Mouse (Mus musculus) induced T-regulatory cell, adult 2 months (primary cell): ENCODE results near the gene Cd82.
A peak's percentile ranks its signal among the peaks of the same experiment; 100 is the strongest.

Experiments used
- DNase-seq: peaks from one replicate; pipeline ENCODE4 v3.0.0-alpha.2; 2012; ENCODE audit warnings: low read depth

The Cd82 gene

DNA sequence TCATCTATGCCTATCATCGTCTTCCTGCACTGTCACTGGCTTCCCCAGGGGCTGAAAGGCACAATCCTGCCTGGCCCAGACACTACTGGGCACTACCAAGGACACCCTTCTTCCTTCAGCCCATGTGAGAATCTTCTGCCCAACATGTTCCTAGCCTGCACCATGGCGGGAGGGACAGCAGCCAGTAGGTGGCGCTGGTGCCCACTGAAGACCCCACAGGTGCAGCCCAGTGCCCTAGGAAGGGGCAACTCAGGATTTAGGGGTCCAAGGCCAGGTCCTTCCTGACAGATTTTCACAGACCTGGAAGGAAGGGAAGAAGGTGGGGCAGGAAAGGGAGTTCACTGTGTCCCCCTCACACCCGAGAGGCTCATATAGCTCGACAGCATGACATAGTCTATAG, 47.7 kb downstream of the Cd82 start:
- peak; percentile 72 for DNase-seq

DNA sequence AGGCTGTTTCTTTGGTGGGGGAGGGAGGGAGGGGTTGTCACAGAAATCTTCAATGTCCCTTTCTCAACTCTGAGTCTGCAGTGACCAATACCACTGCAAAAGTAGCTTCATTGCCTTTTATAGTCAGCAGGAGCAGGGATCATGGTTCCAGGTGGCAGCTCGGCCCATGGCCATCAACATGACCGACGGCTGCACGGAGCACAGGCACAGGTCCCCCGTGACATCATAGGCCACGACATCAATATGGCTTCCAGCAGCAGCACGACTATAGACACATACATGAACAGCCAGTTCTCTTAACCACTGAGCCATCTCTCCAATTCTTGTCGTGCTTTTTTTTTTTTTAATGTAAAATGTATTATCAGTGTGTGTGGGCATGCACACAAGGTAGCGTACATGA, 48.8 kb downstream of the Cd82 start:
- DNase-seq, result no peak

DNA sequence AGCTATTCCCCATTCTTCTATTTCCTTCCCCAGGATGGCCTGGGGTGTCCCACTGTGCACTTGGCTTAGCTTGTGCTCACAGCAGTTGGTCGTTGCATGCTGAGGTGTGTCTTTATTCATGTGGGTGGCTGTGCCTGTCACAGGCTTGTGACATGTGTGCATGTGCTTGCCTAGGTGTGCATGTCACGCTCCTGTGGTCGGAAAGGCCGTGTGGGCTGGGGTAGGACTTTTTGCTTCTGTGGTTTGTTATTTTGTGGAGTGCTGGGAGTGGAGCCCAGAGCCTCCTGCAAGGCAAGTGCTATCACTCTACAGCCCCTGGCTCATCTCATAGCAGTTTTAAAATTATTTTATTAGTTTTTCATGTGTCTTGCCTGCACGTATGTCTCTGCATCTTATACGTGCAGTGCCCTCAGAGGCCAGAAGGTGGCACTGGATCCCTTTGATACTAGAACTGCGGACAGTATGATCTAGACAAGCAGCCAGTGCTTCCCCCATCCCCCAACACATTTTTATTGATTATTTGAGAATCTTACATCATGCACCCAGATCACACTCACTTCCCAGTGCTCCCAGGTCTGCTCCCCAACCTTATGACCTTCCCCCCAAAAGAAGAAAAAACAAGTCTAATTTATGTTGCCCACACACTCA, 49.4 kb downstream of the Cd82 start:
- DNase-seq, result peak; percentile 88

DNA sequence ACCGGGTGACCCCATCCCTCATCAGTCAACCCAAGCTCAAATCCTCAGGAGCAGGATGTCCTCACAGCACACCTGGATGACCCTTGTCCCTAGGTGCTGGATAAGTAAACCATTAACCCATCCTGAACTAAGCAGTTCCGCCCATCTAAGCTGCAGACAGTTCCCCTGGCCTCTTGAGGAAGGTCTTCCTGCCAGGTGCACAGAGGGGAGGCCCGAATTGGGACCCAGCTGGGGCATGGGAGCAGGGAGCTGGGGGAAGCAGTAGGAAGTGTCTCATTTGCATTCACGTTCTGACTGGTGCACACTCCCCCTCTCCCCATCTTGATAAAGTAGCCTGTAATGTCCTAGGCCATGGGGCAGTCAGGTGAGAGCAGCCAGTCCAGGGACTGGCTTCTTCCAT, 50.8 kb downstream of the Cd82 start:
- DNase-seq, result peak; percentile 32

DNA sequence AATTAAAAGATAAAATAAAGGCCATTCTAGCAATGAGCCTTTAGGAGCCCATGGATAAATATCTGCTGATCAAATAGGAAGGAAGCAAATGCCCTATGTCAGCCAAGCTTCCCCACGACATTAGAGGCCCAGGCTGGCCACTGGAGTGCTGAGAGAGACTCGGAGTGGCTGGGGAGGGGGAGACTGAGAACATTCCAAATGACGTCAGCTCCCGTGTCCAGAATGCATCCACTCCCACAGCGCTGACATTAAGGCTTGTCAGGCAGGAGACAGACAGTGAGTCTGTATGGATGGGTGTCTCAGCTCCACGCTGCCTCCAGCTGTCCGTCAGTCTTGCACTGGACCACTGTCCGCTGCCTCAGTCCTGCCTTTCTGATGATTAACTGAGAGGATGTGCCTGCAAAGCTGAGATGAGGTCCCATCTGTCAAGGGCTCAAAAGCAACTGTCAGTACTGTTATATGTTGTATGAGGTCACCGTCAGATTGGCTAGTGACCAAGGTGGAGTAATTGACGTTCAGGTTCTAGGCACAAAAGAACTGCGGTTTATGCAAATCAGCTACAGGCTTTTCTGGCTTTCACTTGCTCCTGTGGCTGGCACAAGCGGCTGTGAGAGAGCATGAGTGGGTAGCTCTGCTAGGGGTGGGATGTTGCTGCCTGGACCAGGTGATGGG, 51.9 kb downstream of the Cd82 start:
- DNase-seq, result peak; percentile 73

DNA sequence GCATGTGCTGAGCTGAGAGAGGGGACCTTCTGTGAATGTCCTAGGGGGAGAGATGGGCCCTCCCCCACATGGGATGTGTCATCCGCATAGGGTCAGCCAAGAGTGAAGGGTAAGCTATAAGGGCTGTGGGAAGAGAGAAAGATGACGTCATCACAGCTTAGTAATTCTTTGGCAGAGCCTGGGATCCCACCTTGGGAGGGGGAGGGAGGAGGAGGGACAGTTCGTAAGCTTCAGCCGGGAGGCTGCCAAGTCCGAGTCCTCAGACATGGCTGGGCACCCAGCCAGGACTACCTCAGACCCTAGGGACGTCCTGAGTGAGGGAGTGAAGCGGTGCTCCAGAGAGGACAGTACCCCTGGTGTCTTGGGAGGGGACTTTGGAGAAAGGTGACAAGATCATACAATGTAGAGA, 57.9 kb downstream of the Cd82 start:
- no peak for DNase-seq

DNA sequence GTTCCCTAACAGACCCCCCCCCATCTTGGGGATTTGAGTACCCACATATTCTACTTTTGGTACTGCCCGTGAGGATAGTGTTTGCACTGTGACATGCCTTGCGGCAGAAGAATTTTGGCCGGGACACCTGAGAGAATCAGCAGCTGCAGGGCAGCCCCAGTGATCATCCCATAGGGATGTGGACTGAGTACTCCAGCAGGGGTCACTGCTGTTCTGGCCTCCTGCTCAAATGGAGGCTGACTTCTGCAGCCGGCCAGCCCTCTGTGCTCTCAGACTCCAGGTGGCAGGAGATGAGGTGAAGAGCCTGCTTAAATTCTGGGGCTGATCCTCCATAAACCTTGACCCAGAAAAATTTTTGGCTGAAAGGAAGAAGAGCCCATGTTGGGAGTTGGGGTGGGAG, 58.8 kb downstream of the Cd82 start:
- peak; percentile 41 for DNase-seq

DNA sequence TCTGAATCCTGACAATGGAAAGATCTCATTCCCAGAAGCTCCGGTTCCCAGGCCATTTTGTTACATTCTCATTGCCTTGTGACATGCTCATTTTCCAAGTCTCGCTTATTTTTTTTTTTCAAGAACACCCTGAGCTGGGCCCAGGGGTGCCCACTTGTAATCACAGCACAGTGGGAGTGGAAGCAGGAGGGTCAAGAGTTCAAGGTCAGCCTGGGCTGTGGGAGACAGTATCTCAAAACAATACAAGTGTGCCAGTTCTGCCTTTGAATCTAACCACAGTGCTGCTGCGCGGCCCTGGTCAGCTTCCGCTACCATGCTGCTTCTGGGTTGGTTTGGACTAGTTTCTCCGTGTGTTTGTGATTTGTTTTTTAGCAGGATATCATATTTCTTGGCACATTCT, 59.7 kb downstream of the Cd82 start:
- no peak for DNase-seq

DNA sequence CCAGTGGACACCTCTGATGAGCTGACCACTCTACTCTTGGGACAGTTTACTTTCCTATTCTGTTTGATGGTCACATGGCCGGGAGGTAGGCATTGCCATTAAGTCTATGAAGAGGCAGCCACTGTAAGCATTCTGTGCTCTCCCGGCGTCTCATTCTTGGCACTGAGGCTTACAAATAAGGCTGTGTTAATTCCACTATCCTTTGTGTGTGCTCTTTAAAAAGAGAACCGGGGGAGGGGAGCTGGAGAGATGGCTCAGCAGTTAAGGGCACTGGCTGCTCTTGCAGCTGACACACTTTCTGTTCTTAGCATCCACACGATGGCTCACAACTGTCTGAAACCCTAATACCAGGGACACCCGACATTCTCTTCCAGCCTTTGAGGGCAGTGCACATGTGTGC, 71.7 kb downstream of the Cd82 start:
- DNase-seq, result no peak

DNA sequence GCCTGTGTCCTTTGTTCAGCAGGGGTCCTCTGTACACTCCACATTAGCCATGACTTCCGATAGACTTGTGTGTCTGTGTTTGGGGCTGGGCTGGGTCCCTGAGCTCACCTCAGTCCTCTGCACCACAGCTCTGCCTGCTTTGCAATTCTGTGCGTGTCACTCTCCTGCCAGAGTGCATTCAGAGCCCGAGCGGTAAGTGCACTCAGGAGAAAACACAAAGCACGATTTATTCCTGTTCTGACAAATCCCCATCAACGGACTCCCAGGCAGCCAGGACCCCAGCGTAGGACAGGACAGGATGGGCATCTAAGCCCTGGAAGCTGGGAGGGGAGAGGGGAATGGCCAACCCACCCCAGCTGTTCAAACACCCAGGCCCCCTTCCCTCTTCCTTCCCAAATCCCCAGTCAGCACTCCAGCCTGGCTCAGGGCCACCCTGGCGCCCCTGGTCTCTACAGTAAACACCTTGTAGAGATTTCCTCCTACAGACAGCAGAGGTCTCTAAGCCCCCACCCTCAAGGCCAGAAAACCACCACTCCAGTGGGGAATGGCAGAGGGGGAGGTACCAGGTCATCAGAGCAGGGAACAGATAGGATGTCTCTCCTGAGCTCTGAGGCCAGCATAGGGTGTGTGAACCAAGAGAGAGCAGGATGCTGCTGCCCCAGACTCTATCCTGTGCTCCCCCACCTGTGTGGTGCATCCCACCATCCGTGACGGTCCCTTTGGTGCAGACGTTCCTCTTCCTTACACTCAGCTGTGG, 72.6 kb downstream of the Cd82 start:
- no peak for DNase-seq

DNA sequence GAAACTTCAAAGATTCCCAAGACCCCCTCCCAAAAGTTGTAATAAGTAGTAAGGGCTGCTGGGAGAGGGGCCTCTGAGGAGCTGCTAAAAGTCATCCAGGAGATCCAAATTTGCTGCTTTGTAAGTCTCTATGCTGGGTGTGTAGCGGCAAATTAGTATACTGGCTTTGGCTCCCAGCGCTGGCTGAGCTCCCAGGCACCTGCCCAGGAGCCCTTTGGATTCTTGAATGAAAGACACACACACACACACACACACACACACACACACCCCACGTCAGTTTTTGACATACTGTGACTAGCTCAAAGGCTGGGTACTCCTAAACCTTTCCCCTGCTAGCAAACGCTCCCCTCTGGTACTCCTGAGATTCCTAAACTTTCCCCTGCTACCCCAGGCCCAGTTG, 76.0 kb downstream of the Cd82 start:
- no peak for DNase-seq

DNA sequence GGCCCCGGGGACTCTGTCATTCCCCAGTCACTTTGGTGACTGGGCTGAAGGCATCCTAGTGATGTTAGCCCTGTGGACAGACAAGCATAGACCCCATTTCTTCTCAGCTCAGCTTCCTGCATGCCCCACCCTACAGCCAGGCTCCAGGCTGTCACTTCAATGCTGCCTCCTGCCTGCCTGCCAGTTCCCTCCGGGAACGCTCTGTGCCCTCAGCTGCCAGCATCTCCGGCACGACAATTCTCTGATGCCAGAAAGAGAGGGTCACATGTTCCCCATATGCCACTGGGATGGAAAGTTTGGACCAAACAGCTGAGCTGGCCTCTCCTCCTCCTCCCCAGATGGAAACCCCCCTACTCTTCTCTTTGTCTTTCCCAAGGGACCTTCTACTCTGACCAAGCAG, 79.1 kb downstream of the Cd82 start:
- DNase-seq, result no peak

DNA sequence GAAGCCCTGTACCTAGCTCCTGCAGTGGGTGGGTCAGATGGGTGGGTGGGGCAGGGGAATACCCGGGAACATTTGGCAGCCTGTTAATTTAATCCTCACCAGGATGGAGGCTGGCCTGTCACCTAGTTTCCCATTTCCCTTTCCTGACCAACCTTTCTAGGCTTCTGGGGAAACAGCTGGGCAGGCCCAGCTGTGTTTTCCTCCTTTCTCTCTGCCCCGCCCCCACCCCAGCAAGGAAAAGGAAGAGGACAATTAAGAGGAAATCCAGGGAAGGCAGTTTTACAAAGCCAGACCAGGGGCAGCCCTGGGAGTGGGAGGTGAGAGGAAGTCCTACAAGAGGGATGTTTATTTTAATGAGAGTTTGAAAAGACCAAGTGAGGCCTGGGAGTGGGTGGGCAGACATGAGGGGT, 82.3 kb downstream of the Cd82 start:
- DNase-seq, result no peak

DNA sequence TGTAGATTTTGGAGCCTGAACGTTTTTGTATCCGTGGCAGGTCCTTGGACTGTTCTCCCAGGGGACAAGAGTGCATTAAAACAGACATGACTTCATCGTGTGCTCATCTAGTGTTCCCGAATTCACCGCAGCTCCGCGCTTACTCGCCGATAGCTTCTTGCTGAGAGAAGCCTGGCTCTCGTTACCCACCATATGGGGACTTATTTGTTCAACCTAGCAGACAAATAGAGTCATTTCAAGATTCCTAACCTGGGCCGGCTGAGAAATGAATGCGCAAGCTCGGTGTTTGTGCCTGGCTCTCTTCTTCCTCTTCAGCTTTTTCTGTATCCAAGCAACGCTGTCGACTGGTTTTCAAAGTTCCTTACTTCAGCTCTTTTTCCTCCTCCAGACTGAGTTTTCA, 85.1 kb downstream of the Cd82 start:
- DNase-seq, result no peak

DNA sequence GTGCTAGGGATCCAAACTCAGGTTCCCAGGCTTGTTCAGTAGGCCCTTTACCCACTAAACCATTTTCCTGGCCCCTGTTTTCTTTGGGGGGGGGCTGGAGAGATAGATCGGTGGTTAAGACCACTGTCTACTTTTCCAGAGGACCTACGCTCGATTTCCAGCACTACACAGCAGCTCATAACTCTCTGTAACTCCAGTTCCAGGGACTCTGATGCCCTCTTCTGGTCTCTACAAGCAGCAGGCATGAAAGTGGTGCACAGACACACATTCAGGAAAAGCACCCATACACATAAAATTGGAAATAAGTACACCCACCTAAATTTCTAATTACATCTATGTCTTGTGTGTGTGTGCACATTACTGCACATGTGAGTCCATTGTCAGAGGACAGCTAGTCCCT, 85.8 kb downstream of the Cd82 start:
- no peak for DNase-seq

DNA sequence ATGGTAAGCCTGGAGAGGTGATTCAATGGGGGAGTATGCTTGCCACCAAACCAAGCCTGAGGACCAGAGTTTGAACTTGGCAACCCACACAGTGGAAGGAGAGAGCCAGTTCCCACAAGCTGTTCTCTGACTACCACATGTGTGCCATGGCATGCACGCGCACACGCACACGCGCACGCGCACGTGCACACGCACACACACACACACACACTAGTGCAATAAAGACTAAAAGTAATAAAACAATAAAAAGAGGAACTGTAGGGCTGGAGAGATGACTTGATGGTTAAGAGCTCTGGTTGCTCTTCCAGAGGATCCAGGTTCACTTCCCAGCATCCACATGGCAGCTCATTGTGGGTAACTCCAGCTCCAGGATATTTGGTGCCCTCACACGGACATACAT, 90.1 kb downstream of the Cd82 start:
- no peak for DNase-seq

DNA sequence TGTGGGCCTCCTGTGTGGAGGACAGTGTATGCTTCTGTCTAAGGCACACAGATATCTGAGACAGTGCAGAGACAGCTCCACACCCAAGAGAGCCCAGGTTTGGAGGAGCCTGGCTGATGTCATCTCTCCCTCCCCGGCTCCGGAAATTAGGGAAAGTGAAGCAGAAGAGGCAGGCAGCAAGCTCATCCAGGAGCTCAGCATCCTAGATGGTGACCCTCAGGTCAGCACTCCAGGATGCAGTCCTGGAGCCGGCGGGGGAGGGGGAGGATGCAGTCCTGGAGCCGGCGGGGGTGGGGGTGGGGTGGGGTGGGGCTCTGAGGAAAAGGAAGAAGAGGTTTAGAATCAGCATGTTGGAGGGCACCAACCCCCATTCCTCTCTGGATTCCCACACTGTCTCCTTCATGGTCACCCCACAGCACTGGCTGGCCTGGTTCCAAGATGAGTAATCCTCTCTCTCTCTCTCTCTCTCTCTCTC, 90.8 kb downstream of the Cd82 start:
- no peak for DNase-seq
